Mouse (Mus musculus): Measurements from ENCODE around the gene Cd300ld5. TPM values are rescaled to one million over a fixed set of nuclear protein-coding genes. Genes with fewer than 3 reads are reported as not detected.
"Not testable (repeated sequence)": the region's sequence is repeated elsewhere in the genome, so short reads cannot be mapped to it uniquely, and the experiment has no call there.

Cd300ld5 gene
- polyA plus RNA-seq, 1 experiment, result 1.5 TPM

GRCm38 (mm10) chr11:115066768-115067167, 29.2 kb upstream of the Cd300ld5 start:
- Histone ChIP-seq H3K4me3 (ENCODE audit: insufficient read depth, low read depth, low read length) (no peak overlapping the region), H3K4me1 (ENCODE audit: control insufficient read depth, insufficient read depth, insufficient read length, low read length) (no peaks in the 10 kb centered on the region), H3K27ac (replicated peaks; ENCODE audit: low read depth, low read length) (no peak overlapping the region)

- Histone ChIP-seq H3K4me1 (ENCODE audit: control insufficient read depth, insufficient read depth, insufficient read length, low read length) (no peaks in the 10 kb centered on the region), H3K4me3 (ENCODE audit: insufficient read depth, low read depth, low read length) (no peak within 1 kb of the TSS), H3K27ac (replicated peaks; ENCODE audit: low read depth, low read length) (no peak within 1 kb of the TSS)
Observed at GRCm38 (mm10) chr11:115062077-115062476, 24.5 kb upstream of the Cd300ld5 start, which contains the start of gene Cd300e. Gene Cd300e, minus strand, starts transcription at chr11:115062177.

- H3K4me1 ChIP-seq (ENCODE audit: control insufficient read depth, insufficient read depth, insufficient read length, low read length), result no peaks in the 10 kb centered on the region
- no peak overlapping the region for H3K27ac ChIP-seq (replicated peaks; ENCODE audit: low read depth, low read length)
- H3K4me3 ChIP-seq (ENCODE audit: insufficient read depth, low read depth, low read length), result no peak overlapping the region
Observed at GRCm38 (mm10) chr11:115059797-115060196, 22.2 kb upstream of the Cd300ld5 start.

GRCm38 (mm10) chr11:115058701-115059100, 21.1 kb upstream of the Cd300ld5 start:
- H3K4me1 ChIP-seq (ENCODE audit: control insufficient read depth, insufficient read depth, insufficient read length, low read length), result no peaks in the 10 kb centered on the region
- H3K4me3 ChIP-seq (ENCODE audit: insufficient read depth, low read depth, low read length), result no peak overlapping the region
- no peak overlapping the region for H3K27ac ChIP-seq (replicated peaks; ENCODE audit: low read depth, low read length)

GRCm38 (mm10) chr11:115054537-115054936, 17.0 kb upstream of the Cd300ld5 start:
- Histone ChIP-seq H3K4me3 (ENCODE audit: insufficient read depth, low read depth, low read length) (no peak overlapping the region), H3K4me1 (ENCODE audit: control insufficient read depth, insufficient read depth, insufficient read length, low read length) (no peaks in the 10 kb centered on the region), H3K27ac (replicated peaks; ENCODE audit: low read depth, low read length) (no peak overlapping the region)

- H3K27ac ChIP-seq (replicated peaks; ENCODE audit: low read depth, low read length), result no peak overlapping the region
- no peak overlapping the region for H3K4me3 ChIP-seq (ENCODE audit: insufficient read depth, low read depth, low read length)
Observed at GRCm38 (mm10) chr11:115052991-115053390, 15.4 kb upstream of the Cd300ld5 start.

GRCm38 (mm10) chr11:115052206-115052605, 14.6 kb upstream of the Cd300ld5 start:
- Histone ChIP-seq H3K27ac (replicated peaks; ENCODE audit: low read depth, low read length) (no peak overlapping the region), H3K4me1 (ENCODE audit: control insufficient read depth, insufficient read depth, insufficient read length, low read length) (no peaks in the 10 kb centered on the region), H3K4me3 (ENCODE audit: insufficient read depth, low read depth, low read length) (no peak overlapping the region)

More at GRCm38 (mm10) chr11:115052991-115053390, 15.4 kb upstream of the Cd300ld5 start:
- no peaks in the 10 kb centered on the region for H3K4me1 ChIP-seq (ENCODE audit: control insufficient read depth, insufficient read depth, insufficient read length, low read length)

GRCm38 (mm10) chr11:115049282-115049895, 11.8 kb upstream of the Cd300ld5 start:
- no peak overlapping the region for H3K4me3 ChIP-seq (ENCODE audit: insufficient read depth, low read depth, low read length)
- no peaks in the 10 kb centered on the region for H3K4me1 ChIP-seq (ENCODE audit: control insufficient read depth, insufficient read depth, insufficient read length, low read length)
- H3K27ac ChIP-seq (replicated peaks; ENCODE audit: low read depth, low read length), result no peak overlapping the region

GRCm38 (mm10) chr11:115048259-115048658, 10.7 kb upstream of the Cd300ld5 start, which contains the start of gene Cd300ld3:
Gene Cd300ld3, minus strand, starts transcription at chr11:115048409.
- H3K4me1 ChIP-seq (ENCODE audit: control insufficient read depth, insufficient read depth, insufficient read length, low read length), result no peaks in the 10 kb centered on the region
- peak within 1 kb of the TSS; percentile 77 for H3K27ac ChIP-seq (replicated peaks; ENCODE audit: low read depth, low read length)
- H3K4me3 ChIP-seq (ENCODE audit: insufficient read depth, low read depth, low read length), result peak within 1 kb of the TSS; percentile 28

GRCm38 (mm10) chr11:115026912-115027311, 10.7 kb downstream of the Cd300ld5 start, which contains the start of gene Cd300ld4:
Gene Cd300ld4, minus strand, starts transcription at chr11:115027012.
- not testable (repeated sequence) for H3K4me3 ChIP-seq (ENCODE audit: insufficient read depth, low read depth, low read length); H3K4me1 ChIP-seq (ENCODE audit: control insufficient read depth, insufficient read depth, insufficient read length, low read length); H3K27ac ChIP-seq (replicated peaks; ENCODE audit: low read depth, low read length)

GRCm38 (mm10) chr11:115016093-115016492, 21.5 kb downstream of the Cd300ld5 start, which contains the start of gene Cd300ld2:
Gene Cd300ld2, minus strand, starts transcription at chr11:115016193.
- H3K27ac ChIP-seq (replicated peaks; ENCODE audit: low read depth, low read length); H3K4me3 ChIP-seq (ENCODE audit: insufficient read depth, low read depth, low read length); H3K4me1 ChIP-seq (ENCODE audit: control insufficient read depth, insufficient read depth, insufficient read length, low read length): not testable (repeated sequence)

- Histone ChIP-seq H3K27ac (replicated peaks; ENCODE audit: low read depth, low read length) (peak overlapping the region; percentile 91), H3K4me1 (ENCODE audit: control insufficient read depth, insufficient read depth, insufficient read length, low read length) (no peaks in the 10 kb centered on the region), H3K4me3 (ENCODE audit: insufficient read depth, low read depth, low read length) (no peak overlapping the region)
Observed at GRCm38 (mm10) chr11:115004070-115004469, 33.5 kb downstream of the Cd300ld5 start.

- Histone ChIP-seq H3K4me1 (ENCODE audit: control insufficient read depth, insufficient read depth, insufficient read length, low read length) (no peaks in the 10 kb centered on the region), H3K27ac (replicated peaks; ENCODE audit: low read depth, low read length) (peak within 1 kb of the TSS; percentile 77), H3K4me3 (ENCODE audit: insufficient read depth, low read depth, low read length) (no peak within 1 kb of the TSS)
Observed at GRCm38 (mm10) chr11:115001474-115002040, 36.0 kb downstream of the Cd300ld5 start, which contains the start of gene Cd300c2. Gene Cd300c2, minus strand, starts transcription at chr11:115001880.

- H3K4me1 ChIP-seq (ENCODE audit: control insufficient read depth, insufficient read depth, insufficient read length, low read length), result no peaks in the 10 kb centered on the region
- peak within 1 kb of the TSS; percentile 45 for H3K4me3 ChIP-seq (ENCODE audit: insufficient read depth, low read depth, low read length)
- H3K27ac ChIP-seq (replicated peaks; ENCODE audit: low read depth, low read length), result peak within 1 kb of the TSS; percentile 86
Observed at GRCm38 (mm10) chr11:114989793-114990192, 47.8 kb downstream of the Cd300ld5 start, which contains the start of gene Cd300ld. Gene Cd300ld, minus strand, starts transcription at chr11:114989922.

- Histone ChIP-seq H3K4me1 (ENCODE audit: control insufficient read depth, insufficient read depth, insufficient read length, low read length) (no peaks in the 10 kb centered on the region), H3K4me3 (ENCODE audit: insufficient read depth, low read depth, low read length) (no peak overlapping the region), H3K27ac (replicated peaks; ENCODE audit: low read depth, low read length) (no peak overlapping the region)
Observed at GRCm38 (mm10) chr11:114981866-114982265, 55.7 kb downstream of the Cd300ld5 start.
